10 mouse cellular contexts compared by ENCODE assay signal in genomic region chr1:186552689-186553088, GRCm38 (mm10).
"Had no signal": no experiment of that assay in that cellular context is flagged by ENCODE, and none has a peak within 500 bp of the region (broad histone marks: within the 10 kb centered on the region; RNA-seq: fewer than 3 reads in every experiment).

No protein-coding gene starts in this region.

- DNase-seq: lung, adult 18-20 months; lung, embryonic 14.5 days; lung, postnatal 10 days; lung, postnatal 4 days; midbrain, embryonic 14.5 days; right cerebral cortex, postnatal 14 days; thymus, adult 2 months; thymus, postnatal 25 days; thymus, postnatal 4 days had no signal

- ATAC-seq: midbrain, embryonic 16.5 days had no signal
